Mouse (Mus musculus) megakaryocyte, embryonic 14.5 days (primary cell): ENCODE results near the gene Stab2. TPM values are rescaled to one million over a fixed set of nuclear protein-coding genes. Genes with fewer than 3 reads are reported as not detected.

Source experiments
- H3K27me3 ChIP-seq: replicated peaks from 2 replicates; pipeline ENCODE3; 2012; ENCODE audit warnings: inconsistent platforms
- H3K36me3 ChIP-seq: replicated peaks from 2 replicates; pipeline ENCODE3; 2012; ENCODE audit warnings: low read length, inconsistent platforms, mixed read lengths
- H3K4me1 ChIP-seq: 2 replicates; pipeline ENCODE4 v1.6.1; 2012; ENCODE audit warnings: inconsistent platforms
- H3K4me3 ChIP-seq: replicated peaks from 2 replicates; pipeline ENCODE3; 2012; ENCODE audit warnings: moderate library complexity, mild to moderate bottlenecking, inconsistent platforms
- H3K9me3 ChIP-seq: 2 replicates; pipeline ENCODE4 v1.6.1; 2012; ENCODE audit warnings: inconsistent platforms
- FLI1 ChIP-seq: IDR thresholded peaks from 2 replicates; pipeline ENCODE4 v1.6.1; 2012; ENCODE audit warnings: low read length, inconsistent platforms, mixed read lengths
- GATA1 ChIP-seq: IDR thresholded peaks from 3 replicates; pipeline ENCODE4 v1.6.1; 2012; ENCODE audit warnings: mixed read lengths, low read length, inconsistent platforms, borderline replicate concordance
- polyA plus RNA-seq: library from polyadenylated mRNA; stranded (reverse); fragments of >175 nt; gene quantifications from 2 replicates; pipeline ENCODE4 v1.2.3, GENCODE M21; 2012; ENCODE audit warnings: low replicate concordance; ENCODE audit not compliant: insufficient read depth

Stab2 gene
- polyA plus RNA-seq, 1 experiment, result 2.0 TPM

GRCm38 (mm10) chr10:86815133-86815532 is 192.7 kb downstream of the Stab2 start:
- no peak for TF ChIP-seq FLI1
- Histone ChIP-seq H3K36me3 (peaks cover 95% of the 10 kb centered on the region), H3K4me1 (peaks cover 59% of the 10 kb centered on the region), H3K4me3 (no peak overlapping the region), H3K9me3 (no peaks in the 10 kb centered on the region), H3K27me3 (no peaks in the 10 kb centered on the region)

GRCm38 (mm10) chr10:86814292-86815131 is 193.3 kb downstream of the Stab2 start:
- TF ChIP-seq FLI1 (no peak), GATA1 (0 out of 3 replicates have a peak, but pooled peaks have one; percentile 29)
- H3K9me3 ChIP-seq, result no peaks in the 10 kb centered on the region
- H3K4me1 ChIP-seq, result peaks cover 57% of the 10 kb centered on the region
- H3K27me3 ChIP-seq, result no peaks in the 10 kb centered on the region
- peaks cover 95% of the 10 kb centered on the region for H3K36me3 ChIP-seq
- H3K4me3 ChIP-seq, result no peak overlapping the region

DNA sequence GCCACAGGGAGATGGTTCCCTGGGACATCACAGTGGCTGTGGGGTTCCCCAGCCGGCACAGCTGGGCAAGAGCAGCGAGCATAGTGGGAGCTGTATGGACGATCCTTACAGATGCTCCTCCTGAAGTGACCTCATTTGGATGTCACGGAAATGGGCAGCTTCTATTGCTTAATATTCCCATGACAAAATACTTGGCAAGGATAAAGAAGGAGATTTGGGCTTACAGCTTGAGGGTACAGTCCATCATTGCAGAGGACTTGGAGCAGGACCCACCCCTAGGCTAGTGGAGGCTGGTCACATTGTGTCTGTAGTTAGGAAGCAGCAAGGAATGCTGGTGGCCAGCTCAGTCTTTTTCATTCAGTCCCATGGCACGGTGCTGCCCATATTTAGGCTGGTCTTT is 197.2 kb downstream of the Stab2 start:
- Histone ChIP-seq H3K4me1 (peaks cover 55% of the 10 kb centered on the region), H3K36me3 (peaks cover 93% of the 10 kb centered on the region), H3K27me3 (no peaks in the 10 kb centered on the region), H3K4me3 (no peak overlapping the region), H3K9me3 (no peaks in the 10 kb centered on the region)
- no peak for TF ChIP-seq GATA1
- TF ChIP-seq FLI1, result no peak

GRCm38 (mm10) chr10:86810000-86810399 is 197.8 kb downstream of the Stab2 start:
- TF ChIP-seq FLI1, result no peak
- no peak for TF ChIP-seq GATA1
- no peaks in the 10 kb centered on the region for H3K27me3 ChIP-seq
- H3K4me1 ChIP-seq, result peaks cover 49% of the 10 kb centered on the region
- H3K36me3 ChIP-seq, result peaks cover 91% of the 10 kb centered on the region
- no peaks in the 10 kb centered on the region for H3K9me3 ChIP-seq
- H3K4me3 ChIP-seq, result no peak overlapping the region

GRCm38 (mm10) chr10:86808013-86808758 is 199.6 kb downstream of the Stab2 start:
- Histone ChIP-seq H3K4me3 (no peak overlapping the region), H3K4me1 (peaks cover 34% of the 10 kb centered on the region), H3K9me3 (no peaks in the 10 kb centered on the region), H3K36me3 (peaks cover 86% of the 10 kb centered on the region), H3K27me3 (no peaks in the 10 kb centered on the region)
- TF ChIP-seq FLI1, result no peak
- TF ChIP-seq GATA1, result no peak

DNA sequence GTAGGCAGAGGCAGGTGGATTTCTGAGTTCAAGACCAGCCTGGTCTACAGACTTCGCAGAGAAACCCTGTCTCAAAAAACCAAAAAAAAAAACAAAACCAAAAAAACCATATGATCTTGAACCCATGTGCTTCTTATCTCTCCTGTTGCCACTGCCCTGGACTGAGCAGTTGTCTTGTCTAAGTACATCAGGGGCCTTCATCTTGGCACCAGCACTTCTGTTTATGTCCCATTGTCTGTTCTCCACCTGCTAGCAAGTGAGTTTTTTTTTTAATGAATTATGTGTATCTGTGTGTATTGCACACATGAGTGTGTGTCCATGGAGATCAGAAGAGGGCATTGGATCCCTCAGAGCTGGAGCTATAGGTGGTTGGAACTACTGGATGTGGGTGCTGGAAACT is 200.5 kb downstream of the Stab2 start:
- H3K4me1 ChIP-seq, result peaks cover 34% of the 10 kb centered on the region
- no peak for TF ChIP-seq GATA1
- no peak for TF ChIP-seq FLI1
- no peaks in the 10 kb centered on the region for H3K9me3 ChIP-seq
- no peak overlapping the region for H3K4me3 ChIP-seq
- H3K36me3 ChIP-seq, result peaks cover 78% of the 10 kb centered on the region
- H3K27me3 ChIP-seq, result no peaks in the 10 kb centered on the region

GRCm38 (mm10) chr10:86796073-86796741 is 211.6 kb downstream of the Stab2 start:
- H3K36me3 ChIP-seq, result peaks cover 20% of the 10 kb centered on the region
- H3K27me3 ChIP-seq, result no peaks in the 10 kb centered on the region
- H3K9me3 ChIP-seq, result peaks cover 4% of the 10 kb centered on the region; the same call in 1 of the 2 replicates
- TF ChIP-seq GATA1, result no peak
- no peak for TF ChIP-seq FLI1
- no peak overlapping the region for H3K4me3 ChIP-seq
- H3K4me1 ChIP-seq, result peaks cover 25% of the 10 kb centered on the region

DNA sequence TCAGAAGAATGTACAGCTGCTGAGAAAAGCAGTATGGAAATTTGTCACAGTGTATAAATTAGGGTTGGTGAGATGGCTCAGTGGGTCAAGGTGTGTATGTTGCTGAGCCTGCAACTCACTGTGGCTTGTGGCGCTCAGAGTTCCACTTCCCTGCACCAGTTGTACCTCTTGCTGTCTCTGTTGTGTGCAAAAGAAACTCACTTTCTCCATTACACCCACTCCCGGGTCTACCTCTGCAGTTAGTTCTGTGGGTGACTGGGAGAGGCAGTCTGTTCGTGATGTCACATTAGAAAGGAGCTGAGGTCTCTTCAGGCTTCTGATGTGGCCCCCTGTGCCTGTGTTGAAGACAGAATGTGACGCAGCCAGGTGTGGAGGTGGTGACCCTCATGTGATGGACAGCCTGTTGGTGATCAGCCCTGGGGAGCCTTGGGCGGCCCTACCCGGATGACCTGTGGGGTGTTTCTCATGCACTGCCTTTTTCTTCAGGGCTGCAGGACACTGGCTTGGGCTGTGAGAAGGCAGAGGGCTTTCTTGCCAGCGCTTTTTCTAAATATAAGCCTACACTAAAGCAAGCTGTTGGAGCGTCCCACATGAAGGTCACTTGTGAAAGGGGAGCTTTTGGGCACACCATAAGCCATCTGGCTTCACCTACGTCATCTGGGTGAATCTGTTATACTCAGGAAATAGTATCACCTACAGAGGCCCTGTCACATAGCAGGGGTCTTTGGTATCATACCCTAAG is 212.9 kb downstream of the Stab2 start:
- Histone ChIP-seq H3K27me3 (no peaks in the 10 kb centered on the region), H3K9me3 (peaks cover 4% of the 10 kb centered on the region; the same call in 1 of the 2 replicates), H3K4me1 (peaks cover 26% of the 10 kb centered on the region), H3K36me3 (peaks cover 25% of the 10 kb centered on the region), H3K4me3 (no peak overlapping the region)
- TF ChIP-seq GATA1 (no peak), FLI1 (no peak)

DNA sequence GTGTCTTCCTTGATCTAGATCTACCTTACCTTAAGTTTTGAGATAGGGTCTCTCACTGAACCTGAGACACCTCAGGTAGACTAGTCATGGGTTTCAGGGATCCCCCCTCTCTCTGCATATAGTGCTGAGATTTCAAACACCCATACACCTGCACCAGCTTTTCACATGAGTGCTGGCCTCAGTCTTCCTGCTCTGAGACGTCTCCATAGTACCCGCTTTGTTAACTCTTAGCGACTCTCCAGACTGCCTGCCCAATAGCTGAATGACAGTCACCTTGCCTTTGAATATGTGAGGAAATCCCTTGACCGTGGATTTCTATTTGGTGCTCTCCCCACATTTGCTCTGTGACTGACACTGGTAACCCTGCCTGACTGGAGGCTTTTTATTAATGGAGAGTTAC is 213.6 kb downstream of the Stab2 start:
- Histone ChIP-seq H3K36me3 (peaks cover 31% of the 10 kb centered on the region), H3K4me1 (peaks cover 34% of the 10 kb centered on the region), H3K4me3 (no peak overlapping the region), H3K27me3 (no peaks in the 10 kb centered on the region), H3K9me3 (peaks cover 4% of the 10 kb centered on the region; the same call in 1 of the 2 replicates)
- TF ChIP-seq FLI1 (no peak), GATA1 (no peak)
